Mouse (Mus musculus) brain, embryonic 14.5 days (tissue): Measurements from ENCODE around the gene Zfp580.

Experiments used
- CTCF ChIP-seq: fragments of 200-500 bp; IDR thresholded peaks from 2 replicates; pipeline ENCODE4 v1.5.1; 2012; ENCODE audit warnings: inconsistent platforms, mild to moderate bottlenecking, moderate library complexity, borderline replicate concordance; ENCODE audit not compliant: insufficient read depth, insufficient read length; ENCODE audit errors: extremely low read depth
- POLR2A ChIP-seq: fragments of 200-500 bp; IDR thresholded peaks from 2 replicates; pipeline ENCODE4 v1.6.1; 2012; ENCODE audit warnings: mild to moderate bottlenecking, inconsistent platforms, borderline replicate concordance; ENCODE audit not compliant: poor library complexity, insufficient read depth, insufficient read length, severe bottlenecking; ENCODE audit errors: extremely low read depth

DNA sequence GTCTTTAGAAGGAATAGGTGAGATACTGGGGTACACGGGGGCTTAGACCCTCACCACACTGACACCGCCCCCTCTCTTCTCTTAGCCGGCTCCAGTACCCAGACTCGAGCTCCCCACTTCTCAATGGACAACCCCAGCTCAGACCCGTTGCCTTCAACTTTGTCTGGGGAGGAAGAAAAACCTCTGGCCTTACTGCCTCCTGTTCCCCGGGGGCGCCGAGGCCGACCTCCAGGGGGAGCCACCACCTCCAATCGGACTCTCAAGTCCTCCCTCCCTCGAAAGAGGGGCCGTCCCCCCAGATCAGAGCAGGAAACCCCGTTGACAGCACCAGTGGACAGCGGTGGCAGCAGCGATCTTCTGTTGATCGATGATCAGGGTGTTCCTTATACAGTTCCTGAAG is 34.0 kb upstream of the Zfp580 start:
- peak; percentile 1; the same call in 1 of the 2 replicates for TF ChIP-seq CTCF
- no peak for TF ChIP-seq POLR2A
